7 mouse cellular contexts compared by ENCODE assay signal in genomic region chr11:84178571-84178970, GRCm38 (mm10). TPM values are rescaled to one million over a fixed set of nuclear protein-coding genes. Genes with fewer than 3 reads are reported as not detected.
A peak's percentile ranks its signal among the peaks of the same experiment; 100 is the strongest.
DNase-seq lines count a peak whose midpoint lies in the region; ATAC-seq and TF ChIP-seq lines count a peak whose summit lies in the region.

No protein-coding gene starts in this region.

- no peaks in the 10 kb centered on the region for H3K36me3 ChIP-seq in forebrain, embryonic 13.5 days (ENCODE audit: poor library complexity, severe bottlenecking)
- H3K36me3 ChIP-seq in limb, embryonic 13.5 days: no peaks in the 10 kb centered on the region
- no peaks in the 10 kb centered on the region for H3K36me3 ChIP-seq in neural tube, embryonic 15.5 days

- peaks cover 28% of the 10 kb centered on the region for H3K4me1 ChIP-seq in forebrain, embryonic 13.5 days
- peaks cover 19% of the 10 kb centered on the region for H3K4me1 ChIP-seq in limb, embryonic 13.5 days
- peaks cover 30% of the 10 kb centered on the region for H3K4me1 ChIP-seq in neural tube, embryonic 15.5 days

- intact Hi-C loops in left cerebral cortex, adult 2 months (cut with DNase I): loop anchor here (5.0 kb wide), 1 partner anchor 64 kb away; no protein-coding TSS in a partner anchor
- intact Hi-C loops in left cerebral cortex, postnatal 25 days (cut with DNase I): loop anchor here (2.0 to 5.0 kb wide), 2 partner anchors 51 to 64 kb away; partner anchors contain the start of genes Acaca and Tada2a

- no peak overlapping the region; the same call in 1 of the 2 replicates for H3K27ac ChIP-seq in left cerebral cortex, adult 2 months
- H3K27ac ChIP-seq in forebrain, embryonic 13.5 days: no peak overlapping the region
- H3K27ac ChIP-seq in limb, embryonic 13.5 days: no peak overlapping the region
- peak overlapping the region; percentile 92; the same call in 1 of the 2 replicates for H3K27ac ChIP-seq in neural tube, embryonic 15.5 days (replicated peaks)

- H3K4me2 ChIP-seq in forebrain, embryonic 13.5 days: peak overlapping the region; percentile 65
- peak overlapping the region; percentile 78 for H3K4me2 ChIP-seq in limb, embryonic 13.5 days (replicated peaks)
- peak overlapping the region; percentile 86 for H3K4me2 ChIP-seq in neural tube, embryonic 15.5 days

- H3K9me3 ChIP-seq in forebrain, embryonic 13.5 days (replicated peaks): no peaks in the 10 kb centered on the region
- no peaks in the 10 kb centered on the region for H3K9me3 ChIP-seq in limb, embryonic 13.5 days
- H3K9me3 ChIP-seq in neural tube, embryonic 15.5 days (replicated peaks): no peaks in the 10 kb centered on the region

- no peak for ATAC-seq in forebrain, embryonic 13.5 days
- ATAC-seq in limb, embryonic 13.5 days (ENCODE audit: low FRiP score, low read depth): no peak
- no peak for ATAC-seq in neural tube, embryonic 15.5 days (ENCODE audit: low FRiP score)

- 46% methylated on average over 4 of the region's 4 CpGs for WGBS in forebrain, embryonic 13.5 days
- WGBS in limb, embryonic 13.5 days: 39% methylated on average over 4 of the region's 4 CpGs
- WGBS in neural tube, embryonic 15.5 days: 38% methylated on average over 4 of the region's 4 CpGs

- no peak for DNase-seq in left cerebral cortex, adult 2 months (ENCODE audit: extremely low spot score in 1 of 2, low spot score in 2 of 2)
- DNase-seq in left cerebral cortex, postnatal 25 days (ENCODE audit: low spot score in 2 of 2): no peak
- DNase-seq in retina, postnatal 1 day: no peak
- no peak for DNase-seq in adipocyte (ENCODE audit: low spot score)

- H3K9ac ChIP-seq in forebrain, embryonic 13.5 days: peak overlapping the region; percentile 80; the same call in 1 of the 2 replicates
- peak overlapping the region; percentile 84 for H3K9ac ChIP-seq in limb, embryonic 13.5 days
- H3K9ac ChIP-seq in neural tube, embryonic 15.5 days (replicated peaks): no peak overlapping the region; the same call in 1 of the 2 replicates

- H3K27me3 ChIP-seq in forebrain, embryonic 13.5 days: peaks cover 10% of the 10 kb centered on the region
- no peaks in the 10 kb centered on the region for H3K27me3 ChIP-seq in limb, embryonic 13.5 days
- H3K27me3 ChIP-seq in neural tube, embryonic 15.5 days (replicated peaks): no peaks in the 10 kb centered on the region

- peak overlapping the region; percentile 97 for H3K4me3 ChIP-seq in left cerebral cortex, adult 2 months
- peak overlapping the region; percentile 83 for H3K4me3 ChIP-seq in forebrain, embryonic 13.5 days
- H3K4me3 ChIP-seq in limb, embryonic 13.5 days: peak overlapping the region; percentile 78
- peak overlapping the region; percentile 66 for H3K4me3 ChIP-seq in neural tube, embryonic 15.5 days (replicated peaks)

- TF ChIP-seq CTCF in left cerebral cortex, adult 2 months (IDR thresholded peaks at IDR 0.05): no peak

RNA-seq across cellular contexts. Expression of gene Gm11437, which starts 11.3 kb away (rescaled TPM):
- not detected for total RNA-seq in left cerebral cortex, adult 2 months (2021)
- total RNA-seq in left cerebral cortex, postnatal 25 days (2021): not detected
- not detected in 2 replicates for polyA plus RNA-seq in forebrain, embryonic 13.5 days (2015; fragmentation: Nextera tagmentation; extraction: Ambion mirVana)
- polyA plus RNA-seq in limb, embryonic 13.5 days (2015; fragmentation: Nextera tagmentation; extraction: Ambion mirVana): not detected in 2 replicates
- polyA plus RNA-seq in neural tube, embryonic 15.5 days (2015; fragmentation: Nextera tagmentation; extraction: Ambion mirVana): 0.24 TPM in 1 of 2 replicates, not detected in the other

RNA-seq across cellular contexts. Expression of gene Acaca, which starts 49.1 kb away (rescaled TPM):
- 10 to 100 TPM; 80.8 to 81.2 TPM for total RNA-seq in left cerebral cortex, adult 2 months (2021)
- 10 to 100 TPM; 77.2 to 79.4 TPM for total RNA-seq in left cerebral cortex, postnatal 25 days (2021)
- 20.5 and 22.6 TPM in 2 replicates for polyA plus RNA-seq in forebrain, embryonic 13.5 days (2015; fragmentation: Nextera tagmentation; extraction: Ambion mirVana)
- polyA plus RNA-seq in limb, embryonic 13.5 days (2015; fragmentation: Nextera tagmentation; extraction: Ambion mirVana): 18.1 and 19.7 TPM in 2 replicates
- 19.2 and 22.9 TPM in 2 replicates for polyA plus RNA-seq in neural tube, embryonic 15.5 days (2015; fragmentation: Nextera tagmentation; extraction: Ambion mirVana)

RNA-seq across cellular contexts. Expression of gene Tada2a, which starts 49.2 kb away (rescaled TPM):
- total RNA-seq in left cerebral cortex, adult 2 months (2021): 10 to 100 TPM; 34.0 to 35.5 TPM
- 10 to 100 TPM; 34.6 to 36.2 TPM for total RNA-seq in left cerebral cortex, postnatal 25 days (2021)
- 38.8 and 40.1 TPM in 2 replicates for polyA plus RNA-seq in forebrain, embryonic 13.5 days (2015; fragmentation: Nextera tagmentation; extraction: Ambion mirVana)
- 46.3 and 47.3 TPM in 2 replicates for polyA plus RNA-seq in limb, embryonic 13.5 days (2015; fragmentation: Nextera tagmentation; extraction: Ambion mirVana)
- polyA plus RNA-seq in neural tube, embryonic 15.5 days (2015; fragmentation: Nextera tagmentation; extraction: Ambion mirVana): 27.1 and 28.4 TPM in 2 replicates
